Mouse (Mus musculus) heart, postnatal 36 days (tissue): ENCODE measurements around the gene Zfp94. TPM values are rescaled to one million over a fixed set of nuclear protein-coding genes. Genes with fewer than 3 reads are reported as not detected.
A peak's percentile ranks its signal among the peaks of the same experiment; 100 is the strongest.
"Not testable (repeated sequence)": the region's sequence is repeated elsewhere in the genome, so short reads cannot be mapped to it uniquely, and the experiment has no call there.

Source experiments
- DNase-seq, 2 experiments: peaks; one replicate each; pipeline ENCODE4 v3.0.0; 2021 to 2022
- intact Hi-C: fragments of 180-260 bp; cut with DNase I; formaldehyde crosslinking; loops from one replicate; pipeline ENCODE4 v1.15.1; 2025
- total RNA-seq, 2 experiments: library from RNA; stranded (reverse); gene quantifications; 2 replicates each; pipeline ENCODE4 v1.2.3; 2021

Zfp94 gene
- total RNA-seq, 2 experiments from 2014 or later = 1.7 to 2.5 TPM

DNA sequence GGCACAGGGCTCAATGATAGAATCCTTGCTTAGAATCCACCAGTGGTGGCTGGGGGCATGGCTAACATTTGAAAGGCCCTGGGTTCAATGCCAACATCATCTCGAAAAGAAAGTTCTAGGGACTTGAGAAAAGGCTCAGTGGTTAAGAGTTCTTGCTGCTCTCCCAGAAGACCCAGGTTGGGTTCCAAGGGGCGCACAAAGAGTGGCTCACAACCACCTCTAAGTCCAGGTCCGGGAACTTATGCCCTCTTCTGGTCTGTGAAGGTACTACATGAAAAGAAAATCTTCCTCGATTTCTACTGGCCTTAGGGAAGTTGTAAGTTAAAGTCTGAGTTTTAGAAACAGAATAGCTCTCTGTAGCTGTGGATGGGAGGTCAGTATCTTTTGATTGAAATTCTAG, 30.4 kb downstream of the Zfp94 start:
- intact Hi-C loops = no loop called here
- no peak for DNase-seq

DNA sequence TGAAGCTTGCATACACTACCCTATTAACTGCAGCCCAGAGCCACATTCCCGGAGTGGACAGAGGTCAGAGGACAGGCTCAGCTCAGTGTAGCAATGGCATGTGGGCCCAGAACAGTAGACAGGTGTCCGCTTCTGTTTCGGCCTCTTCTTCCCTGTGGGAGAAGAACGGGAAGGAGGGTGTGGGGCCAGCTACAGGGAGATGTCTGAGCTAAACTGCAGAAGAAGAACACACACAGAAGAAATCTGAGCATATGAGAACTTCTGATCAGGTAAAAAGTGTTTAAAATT, 35.7 kb downstream of the Zfp94 start:
- intact Hi-C loops = no loop called here
- DNase-seq = no peak

DNA sequence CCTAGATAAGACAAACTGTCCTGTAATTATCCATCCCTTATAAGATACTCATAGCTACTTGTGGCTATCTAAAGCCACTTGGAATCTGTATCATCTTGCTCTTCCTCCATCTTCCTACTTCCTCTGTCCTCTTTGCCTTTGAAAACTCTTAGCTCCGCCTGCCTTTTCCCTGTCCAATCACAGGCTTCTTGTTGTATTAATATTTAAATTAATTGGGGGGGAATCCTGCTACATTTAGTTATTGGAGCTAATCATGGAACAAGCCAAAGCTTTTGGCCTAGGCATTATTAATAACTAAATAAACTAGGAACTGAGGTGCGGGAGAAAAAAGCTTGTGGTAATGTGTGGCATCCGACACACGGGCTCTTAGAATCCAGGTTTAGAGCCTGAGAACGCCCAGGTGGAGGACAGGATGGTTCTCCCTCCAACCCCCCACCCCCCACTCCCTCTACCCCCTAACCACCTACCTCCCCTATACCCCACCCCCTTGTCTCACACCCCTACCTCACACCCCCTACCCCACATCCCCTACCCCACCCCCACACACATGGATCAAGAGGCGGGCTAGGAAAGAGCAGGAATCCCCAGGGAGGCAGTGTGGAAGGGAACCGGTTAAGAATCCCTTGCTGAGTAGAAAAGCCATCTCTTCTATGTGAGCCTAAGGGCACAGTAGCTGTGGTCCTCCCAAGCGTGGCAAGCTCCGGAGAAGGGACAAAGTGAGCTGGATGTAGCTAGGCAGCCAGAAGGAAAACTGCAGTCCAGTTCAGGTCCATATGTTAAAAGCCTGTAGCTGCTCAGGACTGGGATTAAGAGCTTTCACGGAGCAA, 36.2 kb downstream of the Zfp94 start:
- intact Hi-C loops = no loop called here
- no peak for DNase-seq

DNA sequence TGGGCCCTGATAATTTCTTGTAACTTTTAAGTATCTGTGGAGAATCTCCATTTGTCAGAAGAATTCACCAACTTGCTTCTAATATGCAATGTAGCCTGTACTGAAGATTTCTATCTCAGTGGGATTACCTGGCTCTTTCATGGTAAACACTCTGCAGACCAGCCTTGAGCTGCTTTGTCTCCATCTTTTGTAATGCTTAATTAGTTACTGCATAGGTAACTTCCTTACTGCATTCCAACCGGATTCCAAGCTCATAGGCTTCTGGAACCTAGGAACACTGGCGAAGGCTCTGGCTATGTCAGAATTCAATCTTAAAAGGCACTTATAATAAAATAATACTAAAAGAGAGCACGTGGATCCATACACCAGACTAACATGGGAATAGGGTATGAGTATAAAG, 37.7 kb downstream of the Zfp94 start:
- intact Hi-C loops, DNase-seq: not testable (repeated sequence)

DNA sequence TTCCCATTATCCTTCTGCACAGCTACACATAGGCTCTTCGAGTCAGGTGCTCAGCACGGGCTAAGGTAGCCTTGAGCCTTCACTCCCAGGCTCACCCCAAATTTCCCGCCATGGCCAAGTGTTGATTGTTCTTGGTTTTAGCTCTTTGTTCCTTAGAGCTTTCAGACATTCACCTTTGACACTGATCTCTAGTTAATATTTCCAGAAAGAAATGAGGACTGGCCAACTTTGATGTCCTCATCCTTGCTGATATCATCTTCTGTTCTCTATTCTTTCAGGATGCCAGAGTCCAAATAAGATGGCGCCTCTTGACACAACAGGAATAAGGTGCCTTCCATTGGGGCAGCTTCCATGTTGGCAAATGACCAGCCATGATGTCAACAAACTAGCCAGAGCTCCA, 42.0 kb downstream of the Zfp94 start:
- no peak for DNase-seq
- intact Hi-C loops = loop anchor here (2.0 kb wide), 1 partner anchor 22 kb away; no protein-coding TSS in a partner anchor

DNA sequence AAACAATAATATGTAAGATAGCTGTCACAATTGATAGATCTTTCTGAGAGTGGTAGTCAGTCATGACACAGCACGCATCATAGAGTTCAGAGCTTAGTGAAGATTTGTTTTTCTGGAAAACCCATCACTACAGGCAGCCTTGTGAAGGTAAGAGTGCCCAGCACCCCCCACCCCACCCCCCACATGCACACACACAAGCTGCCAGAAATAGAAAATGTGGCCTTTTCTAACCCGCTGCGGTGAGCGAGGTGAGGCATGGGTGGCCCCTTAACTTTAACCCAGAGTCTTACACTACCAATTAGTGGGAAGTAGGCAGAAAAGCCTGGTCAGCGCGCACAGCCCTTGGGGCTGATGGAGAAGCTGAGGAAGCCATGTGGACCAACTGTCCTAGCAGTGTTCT, 45.3 kb downstream of the Zfp94 start:
- intact Hi-C loops = no loop called here
- no peak for DNase-seq

DNA sequence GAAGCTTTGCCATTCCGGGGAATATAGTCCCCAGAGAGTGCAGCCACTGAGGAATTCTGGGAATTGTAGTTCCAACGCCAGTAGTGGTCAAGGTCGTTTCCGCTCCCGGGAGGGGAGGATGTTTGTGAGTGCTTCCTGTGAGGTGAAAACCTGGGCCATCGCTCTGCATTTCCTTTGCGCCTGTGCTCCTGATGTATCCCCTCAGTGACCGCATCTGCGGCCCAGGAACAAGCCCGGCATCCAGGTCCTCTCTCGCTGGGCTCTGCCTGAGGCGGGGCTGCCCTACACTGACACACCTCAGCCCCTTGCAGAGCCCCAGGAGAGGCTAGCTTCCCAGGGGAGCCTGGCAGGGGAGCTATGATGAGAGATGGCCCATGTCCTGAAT, 46.2 kb downstream of the Zfp94 start, which contains the start of gene Zfp93:
Gene Zfp93, plus strand, starts transcription at position 133 of the 385 bp plus-strand sequence.
- DNase-seq = peak; percentile 67 to 72
- intact Hi-C loops = loop anchor here (1.0 kb wide), 1 partner anchor 16 kb away; the partner anchor contains the start of gene Zfp108

DNA sequence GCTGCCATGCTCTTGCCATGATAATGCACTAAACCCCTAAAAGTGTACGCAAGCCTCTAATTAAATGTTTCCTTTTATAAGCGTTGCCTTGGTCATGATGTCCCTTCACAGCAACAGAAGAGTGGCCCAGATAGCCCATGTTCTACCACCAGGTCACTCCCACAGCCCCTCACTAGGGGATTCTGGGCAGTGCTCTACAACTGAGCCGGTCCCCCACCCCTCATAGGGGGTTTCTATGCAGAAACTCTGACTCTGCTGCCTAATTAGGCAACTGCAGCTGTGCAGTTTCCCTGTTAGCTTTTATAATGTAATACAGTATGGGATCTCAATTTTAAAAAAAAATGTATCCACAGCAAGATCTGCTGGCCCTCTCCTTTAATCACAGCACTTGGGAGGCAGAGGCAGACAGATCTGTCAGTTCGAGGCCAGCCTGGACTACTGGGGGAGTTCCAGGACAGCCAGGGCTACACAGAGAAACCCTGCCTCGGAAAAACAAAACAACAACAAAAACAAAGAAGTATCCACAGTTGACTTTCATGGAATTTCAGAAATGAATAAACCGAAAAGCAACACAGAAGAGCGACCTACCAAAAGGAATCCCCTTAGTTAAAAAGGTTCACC, 46.7 kb downstream of the Zfp94 start:
- intact Hi-C loops = loop anchor here (1.0 to 5.0 kb wide), 3 partner anchors 15 to 187 kb away; partner anchors contain the start of genes Zfp108, Zfp112 and Zfp180
- no peak for DNase-seq

DNA sequence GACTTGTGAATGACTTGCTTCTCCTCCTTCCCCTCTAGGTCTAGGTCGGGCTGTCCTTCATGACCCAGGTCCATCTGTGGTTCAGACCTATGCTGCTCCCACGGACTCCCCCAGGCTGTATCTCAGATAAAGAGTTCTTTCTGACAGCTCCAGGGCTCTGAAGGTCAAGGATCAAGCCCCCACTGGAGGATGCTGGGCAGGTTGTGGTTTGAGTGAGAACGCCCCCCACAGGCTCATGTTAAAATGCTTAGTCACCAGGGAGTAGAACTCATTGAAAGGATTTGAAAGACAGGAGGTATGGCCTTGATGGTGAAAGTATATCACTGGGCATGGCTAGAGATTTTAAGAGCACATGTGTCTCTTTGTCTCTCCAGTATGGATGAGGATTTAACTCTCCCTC, 47.2 kb downstream of the Zfp94 start:
- intact Hi-C loops = loop anchor here (5.0 kb wide), 2 partner anchors 157 to 187 kb away; partner anchors contain the start of genes Zfp112 and Zfp180
- no peak for DNase-seq

DNA sequence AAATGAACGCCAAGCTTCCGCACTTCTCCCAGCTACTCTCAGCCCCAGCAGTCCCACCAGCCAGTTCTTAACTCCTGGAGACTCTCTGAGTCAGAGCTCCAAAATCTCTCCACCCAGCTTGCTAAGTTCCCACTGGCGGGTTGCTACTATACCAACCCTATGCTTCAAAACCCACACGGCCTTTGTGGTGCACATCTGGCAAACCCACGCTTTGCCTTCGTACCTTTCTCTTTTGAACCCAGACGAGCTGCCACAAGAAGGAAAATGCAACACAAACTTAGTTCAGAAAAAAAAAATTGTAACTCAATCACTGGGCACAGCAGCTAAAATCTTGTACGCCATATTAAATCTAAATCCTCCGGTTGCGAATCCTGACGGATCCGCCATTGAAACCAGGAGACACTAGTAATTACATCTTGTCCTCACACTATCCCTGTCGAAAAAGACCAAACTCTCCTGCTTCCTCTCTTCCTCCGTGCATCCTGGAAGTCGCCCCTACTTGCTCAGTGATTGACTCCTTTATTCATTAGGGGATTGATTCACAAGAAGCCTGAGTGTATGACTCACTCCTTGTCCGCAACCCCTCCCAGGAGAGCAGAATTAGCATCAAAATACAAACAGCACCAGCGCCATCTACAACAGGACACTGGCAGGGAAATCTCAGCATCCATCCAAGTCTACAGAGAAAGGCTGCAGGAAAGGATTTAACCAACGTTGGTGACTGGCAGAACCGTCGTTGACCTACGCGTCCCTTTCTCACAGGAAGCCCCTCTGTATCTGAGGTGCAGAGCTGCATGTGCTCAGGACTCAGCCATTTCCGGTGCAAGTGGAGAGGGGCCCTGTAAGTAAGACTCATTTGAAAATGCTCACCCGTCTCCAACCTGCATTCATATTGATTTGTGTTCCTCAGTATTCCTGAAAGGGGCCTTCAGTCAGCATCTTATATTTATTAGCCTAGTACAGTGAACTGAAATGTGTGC, 48.0 kb downstream of the Zfp94 start:
- DNase-seq = no peak
- intact Hi-C loops = loop anchor here (5.0 kb wide), 2 partner anchors 156 to 186 kb away; partner anchors contain the start of genes Zfp112 and Zfp180

DNA sequence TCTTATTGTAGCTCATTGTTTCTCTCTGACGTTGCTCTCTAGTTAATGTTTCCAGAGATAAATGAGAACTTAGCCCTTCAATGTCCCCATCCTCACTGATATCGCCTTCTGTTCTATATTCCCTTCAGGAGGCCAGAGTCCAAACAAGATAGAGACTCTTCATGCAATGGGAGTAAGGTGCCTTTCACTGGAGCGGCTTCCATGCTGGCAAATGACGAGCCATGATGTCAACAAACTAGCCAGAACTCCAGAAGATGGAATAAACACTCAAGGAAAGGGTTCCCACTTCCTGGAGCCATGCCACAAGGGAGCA, 56.5 kb downstream of the Zfp94 start:
- intact Hi-C loops = no loop called here

DNA sequence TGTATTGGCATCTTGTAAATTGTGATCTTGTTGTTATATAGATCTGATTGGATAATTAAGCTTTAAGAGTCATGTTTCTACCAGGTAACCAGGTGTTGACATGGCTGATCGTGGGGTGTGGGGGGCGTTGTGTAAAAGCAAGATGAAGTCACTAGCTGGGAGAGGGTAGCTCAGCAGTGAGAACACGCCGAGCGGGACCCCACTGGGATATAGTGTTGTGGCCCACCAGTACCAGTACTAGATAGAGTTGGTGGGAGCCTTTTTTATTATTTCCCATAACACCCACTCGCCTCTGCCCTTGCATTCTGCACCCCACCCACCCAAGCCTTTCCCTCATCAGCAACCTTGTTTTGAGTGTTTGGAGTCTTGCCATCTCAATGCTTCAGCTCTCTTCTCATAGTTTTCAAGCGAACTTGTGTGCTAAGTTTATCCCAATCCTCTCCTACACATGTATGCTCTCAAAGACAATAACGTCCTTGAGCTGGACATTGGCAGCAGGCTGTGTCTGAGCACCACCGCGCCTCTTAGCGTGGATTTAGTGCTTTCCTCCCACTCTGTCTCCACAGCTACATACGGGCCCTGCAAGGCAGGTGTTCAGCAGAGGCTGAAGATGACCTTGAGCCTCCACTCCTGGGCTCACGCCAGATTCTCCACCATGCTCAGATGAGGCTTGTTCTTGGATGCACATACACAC, 57.0 kb downstream of the Zfp94 start:
- no peak for DNase-seq
- intact Hi-C loops = no loop called here

More for the DNA sequence above, 56.5 kb downstream of the Zfp94 start:
- no peak for DNase-seq

DNA sequence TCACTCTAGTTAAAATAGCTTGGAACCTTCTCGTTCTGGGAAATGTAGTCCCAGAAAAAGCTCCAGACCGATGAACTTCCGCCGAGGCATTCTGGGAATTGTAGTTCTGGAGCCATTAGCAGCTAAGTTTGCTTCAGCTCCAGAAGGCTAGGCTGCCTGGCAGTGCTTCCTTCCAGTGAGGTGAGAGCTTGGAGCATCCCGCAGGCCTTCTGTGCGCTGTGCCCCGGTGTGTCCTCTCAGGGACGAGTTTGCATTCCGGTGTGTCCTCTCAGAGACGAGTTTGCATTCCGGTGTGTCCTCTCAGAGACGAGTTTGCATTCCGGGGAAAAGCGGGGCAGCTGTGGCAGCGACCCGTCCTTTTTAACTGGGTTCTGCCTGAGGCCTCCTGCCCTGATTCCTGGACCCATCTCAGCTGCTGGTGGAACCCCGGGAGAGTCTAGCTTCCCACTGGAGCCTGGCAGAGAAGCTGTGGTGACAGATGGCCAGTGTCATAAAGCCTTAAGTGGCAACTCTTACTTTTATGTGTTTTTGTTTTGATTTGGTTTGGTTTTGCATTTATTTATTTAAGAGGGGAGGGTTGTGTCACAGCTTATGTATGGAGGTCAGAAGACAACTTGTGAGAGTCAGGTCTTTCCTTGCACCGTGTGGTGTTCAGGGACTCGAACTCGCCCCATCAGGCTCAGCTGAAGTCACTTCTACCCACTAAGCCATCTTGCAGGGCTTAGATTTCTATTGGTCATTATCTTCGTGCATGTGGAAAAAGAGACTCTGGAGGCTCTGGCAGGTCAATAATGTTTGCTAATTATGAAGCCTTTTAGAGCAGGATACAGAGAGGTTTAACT, 61.6 kb downstream of the Zfp94 start, which contains the start of gene Zfp108:
Gene Zfp108, plus strand, starts transcription at position 162 of the 842 bp plus-strand sequence.
- intact Hi-C loops = loop anchor here (1.0 to 5.0 kb wide), 4 partner anchors 15 to 123 kb away; partner anchors contain the start of genes Zfp235, Zfp93 and Zfp94
- peak; percentile 81 to 86 for DNase-seq

DNA sequence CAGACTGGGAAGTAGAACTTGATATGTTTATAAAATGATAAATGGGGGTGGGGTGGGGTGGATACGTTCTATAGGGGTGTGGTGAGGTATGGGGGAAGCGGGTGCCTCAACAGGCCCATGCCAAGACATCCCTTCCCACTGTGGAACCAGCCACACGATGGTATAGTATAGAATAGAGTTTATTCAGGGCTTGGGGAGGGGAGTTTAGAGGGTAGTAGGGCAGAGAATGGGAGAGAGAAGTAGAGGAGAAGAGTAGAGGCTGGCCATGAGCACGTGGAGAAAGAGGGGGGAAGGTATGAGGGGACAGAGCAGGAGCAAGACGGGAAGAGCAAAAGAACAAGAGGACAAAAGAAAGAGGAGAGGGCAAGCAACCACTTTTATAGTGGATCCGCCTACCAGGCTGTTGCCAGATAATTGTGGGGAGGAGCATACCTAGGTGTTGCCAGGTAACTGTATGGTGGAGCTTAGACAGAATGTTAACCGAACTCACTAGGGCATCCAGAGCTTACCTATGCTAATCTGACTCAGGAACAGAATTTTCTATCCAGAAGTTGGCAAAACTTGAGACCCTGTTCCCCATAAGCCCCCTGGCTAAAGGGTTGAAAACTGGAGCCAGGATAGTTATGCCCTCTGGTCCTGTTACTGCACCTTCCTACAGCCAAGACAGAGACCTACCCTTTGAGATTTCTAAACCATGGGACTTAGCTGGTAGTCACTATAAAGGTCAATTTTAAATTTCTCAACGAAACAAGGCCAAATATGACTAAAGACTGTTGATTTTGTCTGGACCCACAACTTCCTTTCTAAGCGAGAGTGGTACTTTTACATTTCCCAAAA, 62.5 kb downstream of the Zfp94 start:
- intact Hi-C loops = loop anchor here (1.0 to 5.0 kb wide), 4 partner anchors 16 to 122 kb away; partner anchors contain the start of genes Zfp235, Zfp93 and Zfp94
- no peak for DNase-seq
